ENCODE assay signal across 24 mouse cellular contexts in the genomic region with DNA sequence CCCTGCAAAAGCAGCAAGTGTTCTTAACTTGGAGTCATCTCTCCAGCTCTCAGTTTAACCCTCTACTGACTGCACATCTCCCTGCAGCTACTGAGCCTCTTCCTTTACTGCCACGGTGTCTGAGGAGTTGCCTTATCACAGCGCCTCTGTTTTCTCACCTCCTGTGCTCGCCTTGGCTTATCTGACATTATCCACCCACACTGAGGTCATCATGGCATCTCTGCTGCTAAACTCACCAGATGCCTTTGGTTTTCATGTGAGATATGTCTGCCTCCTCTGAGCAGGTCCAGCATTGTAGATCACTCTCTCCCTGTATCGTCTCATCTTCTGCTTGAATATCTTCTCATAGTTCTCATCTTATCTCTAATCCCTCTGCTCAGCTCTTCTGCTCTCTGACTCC. TPM values are rescaled to one million over a fixed set of nuclear protein-coding genes. Genes with fewer than 3 reads are reported as not detected.
"Had no signal": no experiment of that assay in that cellular context is flagged by ENCODE, and none has a peak within 500 bp of the region (broad histone marks: within the 10 kb centered on the region; RNA-seq: fewer than 3 reads in every experiment).

No protein-coding gene starts in this region.

- ATAC-seq: midbrain, embryonic 16.5 days had no signal

- H3K9me3 ChIP-seq: liver, embryonic 15.5 days; megakaryocyte, embryonic 14.5 days; midbrain, embryonic 10.5 days; midbrain, embryonic 12.5 days; neural tube, embryonic 13.5 days; neural tube, embryonic 15.5 days; stomach, embryonic 15.5 days had no signal

- H3K36me3 ChIP-seq: liver, embryonic 15.5 days; midbrain, embryonic 10.5 days; midbrain, embryonic 12.5 days; neural tube, embryonic 13.5 days; neural tube, embryonic 15.5 days; stomach, embryonic 15.5 days had no signal

- H3K27ac ChIP-seq: liver, embryonic 15.5 days; midbrain, embryonic 10.5 days; midbrain, embryonic 12.5 days; neural tube, embryonic 13.5 days; neural tube, embryonic 15.5 days; stomach, embryonic 15.5 days; stomach, postnatal 0 days had no signal

- DNase-seq: lung, adult 18-20 months; lung, embryonic 14.5 days; lung, postnatal 10 days; lung, postnatal 4 days; midbrain, embryonic 14.5 days; retina, postnatal 1 day; right cerebral cortex, adult 18-20 months; right cerebral cortex, postnatal 25 days; thymus, postnatal 14 days; thymus, postnatal 36 days had no signal

- H3K4me1 ChIP-seq: liver, embryonic 15.5 days; midbrain, embryonic 10.5 days; midbrain, embryonic 12.5 days; neural tube, embryonic 13.5 days; neural tube, embryonic 15.5 days; stomach, embryonic 15.5 days had no signal

- H3K4me3 ChIP-seq: liver, embryonic 15.5 days; megakaryocyte, embryonic 14.5 days; midbrain, embryonic 10.5 days; midbrain, embryonic 12.5 days; myocyte; neural tube, embryonic 13.5 days; neural tube, embryonic 15.5 days; stomach, embryonic 15.5 days had no signal

- H3K27me3 ChIP-seq: liver, embryonic 15.5 days; midbrain, embryonic 12.5 days; neural tube, embryonic 13.5 days; neural tube, embryonic 15.5 days; stomach, embryonic 15.5 days had no signal

- H3K4me2 ChIP-seq: liver, embryonic 15.5 days; lung, embryonic 14.5 days; midbrain, embryonic 12.5 days; neural tube, embryonic 13.5 days; neural tube, embryonic 15.5 days; stomach, embryonic 15.5 days had no signal

- H3K9ac ChIP-seq: liver, embryonic 15.5 days; lung, embryonic 14.5 days; midbrain, embryonic 12.5 days; neural tube, embryonic 13.5 days; neural tube, embryonic 15.5 days; stomach, embryonic 15.5 days had no signal

RNA-seq across cellular contexts. Expression of a gene that starts 13.3 kb away (rescaled TPM):
- polyA plus RNA-seq: liver, embryonic 15.5 days; lung, embryonic 14.5 days; lung, embryonic 16.5 days; neural tube, embryonic 11.5 days; neural tube, embryonic 15.5 days; spleen, adult 2 months; stomach, embryonic 15.5 days; thymus, postnatal 0 days had no signal
